Mouse (Mus musculus) macrophage (primary cell): ENCODE data around the gene Os9. TPM values are rescaled to one million over a fixed set of nuclear protein-coding genes. Genes with fewer than 3 reads are reported as not detected.

Experiments used
- H3K27ac ChIP-seq: fragments of 350-480 bp; formaldehyde crosslinking; 2 replicates; pipeline ENCODE4 v1.9.0; 2021
- H3K36me3 ChIP-seq: fragments of 350-480 bp; formaldehyde crosslinking; 2 replicates; pipeline ENCODE4 v1.9.0; 2021; ENCODE audit errors: inconsistent target
- H3K4me3 ChIP-seq: fragments of 350-480 bp; formaldehyde crosslinking; 2 replicates; pipeline ENCODE4 v1.9.0; 2021; ENCODE audit errors: inconsistent target
- H3K79me2 ChIP-seq: fragments of 350-480 bp; formaldehyde crosslinking; 2 replicates; pipeline ENCODE4 v1.9.0; 2021; ENCODE audit errors: inconsistent target
- WGBS: methylation state at CpG from one replicate; pipeline ENCODE4 v1.1.7; 2026; ENCODE audit warnings: inconsistent platforms; ENCODE audit not compliant: missing documents; 5-methylcytosine and 5-hydroxymethylcytosine counted together
- polyA plus RNA-seq: library from polyadenylated mRNA; stranded (reverse); fragments of 250-400 nt; gene quantifications from 3 replicates; pipeline ENCODE4 v1.2.4, GENCODE M21; 2018; ENCODE audit warnings: inconsistent platforms

Os9 gene
- polyA plus RNA-seq, 1 experiment from 2014 or later = 355 TPM

GRCm38 (mm10) chr10:127115068-127115467 is 5.9 kb downstream of the Os9 start:
- no peak overlapping the region for H3K4me3 ChIP-seq
- WGBS = 57% methylated on average over 2 of the region's 2 CpGs
- peaks cover 5% of the 10 kb centered on the region; the same call in 1 of the 2 replicates for H3K79me2 ChIP-seq
- H3K36me3 ChIP-seq = peaks cover 48% of the 10 kb centered on the region
- H3K27ac ChIP-seq = 0 out of 2 replicates have a peak overlapping the region, but pooled peaks have one; percentile 5

GRCm38 (mm10) chr10:127114408-127114807 is 6.5 kb downstream of the Os9 start:
- WGBS = 49% methylated on average over 11 of the region's 11 CpGs
- Histone ChIP-seq H3K79me2 (no peaks in the 10 kb centered on the region), H3K27ac (peak overlapping the region; percentile 5; the same call in 1 of the 2 replicates), H3K4me3 (no peak overlapping the region), H3K36me3 (peaks cover 47% of the 10 kb centered on the region)

GRCm38 (mm10) chr10:127111001-127111887 is 9.7 kb downstream of the Os9 start:
- H3K79me2 ChIP-seq = no peaks in the 10 kb centered on the region
- no peak overlapping the region for H3K27ac ChIP-seq
- H3K36me3 ChIP-seq = peaks cover 24% of the 10 kb centered on the region; the same call in 1 of the 2 replicates
- WGBS = 56% methylated on average over 14 of the region's 15 CpGs
- H3K4me3 ChIP-seq = no peak overlapping the region

- Histone ChIP-seq H3K36me3 (peaks cover 17% of the 10 kb centered on the region; the same call in 1 of the 2 replicates), H3K4me3 (no peak overlapping the region), H3K79me2 (no peaks in the 10 kb centered on the region), H3K27ac (no peak overlapping the region)
- WGBS = 69% methylated on average over 3 of the region's 3 CpGs
Measured at GRCm38 (mm10) chr10:127108262-127108583, 12.7 kb downstream of the Os9 start.

- 47% methylated on average over 16 of the region's 16 CpGs for WGBS
- Histone ChIP-seq H3K36me3 (peaks cover 12% of the 10 kb centered on the region; the same call in 1 of the 2 replicates), H3K4me3 (no peak overlapping the region), H3K79me2 (no peaks in the 10 kb centered on the region), H3K27ac (no peak overlapping the region)
Measured at GRCm38 (mm10) chr10:127107563-127108261, 13.2 kb downstream of the Os9 start.

- peak overlapping the region; percentile 29; the same call in 1 of the 2 replicates for H3K27ac ChIP-seq
- WGBS = 2% methylated on average over 7 of the region's 7 CpGs
- no peak overlapping the region for H3K4me3 ChIP-seq
- H3K79me2 ChIP-seq = no peaks in the 10 kb centered on the region
- peaks cover 21% of the 10 kb centered on the region; the same call in 1 of the 2 replicates for H3K36me3 ChIP-seq
Measured at GRCm38 (mm10) chr10:127103631-127104030, 17.3 kb downstream of the Os9 start.

GRCm38 (mm10) chr10:127101151-127101550 is 19.8 kb downstream of the Os9 start:
- no peak overlapping the region for H3K27ac ChIP-seq
- no peak overlapping the region for H3K4me3 ChIP-seq
- H3K79me2 ChIP-seq = no peaks in the 10 kb centered on the region
- H3K36me3 ChIP-seq = peaks cover 38% of the 10 kb centered on the region
- WGBS = 57% methylated on average over 6 of the region's 6 CpGs

- Histone ChIP-seq H3K79me2 (no peaks in the 10 kb centered on the region), H3K4me3 (no peak overlapping the region), H3K27ac (no peak overlapping the region), H3K36me3 (peaks cover 46% of the 10 kb centered on the region)
- WGBS = 71% methylated on average over 8 of the region's 8 CpGs
Measured at GRCm38 (mm10) chr10:127100414-127100813, 20.5 kb downstream of the Os9 start.

GRCm38 (mm10) chr10:127099868-127100267 is 21.1 kb downstream of the Os9 start:
- Histone ChIP-seq H3K36me3 (peaks cover 51% of the 10 kb centered on the region), H3K27ac (no peak overlapping the region), H3K79me2 (no peaks in the 10 kb centered on the region), H3K4me3 (no peak overlapping the region)
- WGBS = 75% methylated on average over 15 of the region's 15 CpGs

GRCm38 (mm10) chr10:127099191-127099590 is 21.7 kb downstream of the Os9 start:
- no peak overlapping the region for H3K4me3 ChIP-seq
- H3K36me3 ChIP-seq = peaks cover 52% of the 10 kb centered on the region
- H3K27ac ChIP-seq = no peak overlapping the region
- no peaks in the 10 kb centered on the region for H3K79me2 ChIP-seq
- 90% methylated on average over 10 of the region's 10 CpGs for WGBS

- whole genome bisulfite sequencing = 94% methylated on average over 20 of the region's 20 CpGs
- Histone ChIP-seq H3K36me3 (peaks cover 52% of the 10 kb centered on the region), H3K79me2 (no peaks in the 10 kb centered on the region), H3K27ac (no peak overlapping the region), H3K4me3 (no peak overlapping the region)
Measured at GRCm38 (mm10) chr10:127098514-127098913, 22.4 kb downstream of the Os9 start.

- 58% methylated on average over 7 of the region's 7 CpGs for WGBS
- no peak overlapping the region for H3K4me3 ChIP-seq
- H3K27ac ChIP-seq = no peak overlapping the region
- peaks cover 44% of the 10 kb centered on the region for H3K36me3 ChIP-seq
- H3K79me2 ChIP-seq = no peaks in the 10 kb centered on the region
Measured at GRCm38 (mm10) chr10:127094382-127094802, 26.5 kb downstream of the Os9 start.

GRCm38 (mm10) chr10:127092742-127093141 is 28.2 kb downstream of the Os9 start:
- WGBS = 35% methylated on average over 2 of the region's 4 CpGs
- H3K4me3 ChIP-seq = no peak overlapping the region
- peaks cover 28% of the 10 kb centered on the region for H3K36me3 ChIP-seq
- no peak overlapping the region for H3K27ac ChIP-seq
- H3K79me2 ChIP-seq = no peaks in the 10 kb centered on the region

- Histone ChIP-seq H3K79me2 (no peaks in the 10 kb centered on the region), H3K36me3 (peaks cover 20% of the 10 kb centered on the region), H3K4me3 (no peak overlapping the region), H3K27ac (no peak overlapping the region)
- 93% methylated on average over 22 of the region's 51 CpGs for WGBS
Measured at GRCm38 (mm10) chr10:127091507-127092396, 29.2 kb downstream of the Os9 start.
